Mouse (Mus musculus) gastrocnemius, postnatal 10 days (tissue): ENCODE data around the gene Pitpnm1. TPM values are rescaled to one million over a fixed set of nuclear protein-coding genes. Genes with fewer than 3 reads are reported as not detected.

Experiments used
- DNase-seq: peaks from one replicate; pipeline ENCODE4 v3.0.0; 2021; ENCODE audit warnings: mixed read lengths
- total RNA-seq, 2 experiments: library from RNA; stranded (reverse); gene quantifications; 2 replicates each; pipeline ENCODE4 v1.2.3; 2021

Gene Pitpnm1
- total RNA-seq, 2 experiments from 2014 or later: 4.2 to 5.5 TPM

- DNase-seq: no peak
Observed at GRCm38 (mm10) chr19:4155223-4156072, 55.6 kb downstream of the Pitpnm1 start.

- DNase-seq: no peak
Observed at GRCm38 (mm10) chr19:4156073-4156579, 56.3 kb downstream of the Pitpnm1 start.

DNA sequence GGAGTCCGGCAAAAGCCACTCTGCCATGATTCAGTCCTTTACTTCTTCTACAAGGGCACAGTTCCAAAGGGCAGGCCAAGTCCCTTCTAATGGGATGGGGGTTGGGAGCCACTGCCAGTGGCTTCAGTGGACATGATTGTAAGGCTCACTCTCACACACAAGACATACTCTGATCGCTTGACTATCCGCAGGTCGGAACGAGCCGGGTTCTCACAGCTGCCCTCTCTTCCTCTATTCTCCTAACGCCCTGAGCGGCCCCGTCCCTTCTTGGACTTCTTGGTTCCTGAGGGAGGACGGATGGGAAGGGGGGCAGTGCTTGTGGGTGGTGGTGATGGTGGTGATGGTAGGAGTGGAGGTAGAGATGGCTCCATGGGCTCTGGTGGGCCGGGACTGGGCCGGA, 57.0 kb downstream of the Pitpnm1 start:
- no peak for DNase-seq

DNA sequence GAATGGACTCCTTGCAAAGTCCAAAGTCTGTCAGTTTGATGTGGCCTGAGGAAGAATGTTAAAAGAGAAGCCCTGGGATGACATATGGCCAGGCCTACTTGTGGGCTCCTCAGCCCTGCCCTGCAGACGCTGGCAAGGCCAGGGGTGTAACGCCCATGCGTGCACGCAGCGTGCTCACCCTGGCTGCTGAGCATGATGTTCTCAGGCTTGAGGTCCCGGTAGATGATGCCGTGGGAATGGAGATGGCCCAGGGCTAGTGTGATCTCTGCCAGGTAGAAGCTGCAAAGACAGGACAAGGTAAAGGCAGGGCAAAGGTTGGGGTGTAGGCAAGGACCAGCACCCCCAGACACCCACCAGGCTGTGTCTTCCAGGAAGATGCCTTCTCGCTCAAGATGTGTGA, 59.3 kb downstream of the Pitpnm1 start:
- no peak for DNase-seq

GRCm38 (mm10) chr19:4162646-4163542, 63.1 kb downstream of the Pitpnm1 start, which contains the start of gene Rps6kb2:
Gene Rps6kb2, minus strand, starts transcription at chr19:4163354.
- peak; percentile 97 for DNase-seq

GRCm38 (mm10) chr19:4163543-4163887, 63.7 kb downstream of the Pitpnm1 start:
- DNase-seq: no peak

Other genes starting within 250 kb of the Pitpnm1 start
- gene Chka, start 248.2 kb upstream of the Pitpnm1 start, total RNA-seq: 1 to 10 TPM; 6.0 to 7.0 TPM
- 10 to 100 TPM; 13.6 to 31.1 TPM for gene Tcirg1, start 192.9 kb upstream of the Pitpnm1 start, total RNA-seq
- 100 to 1,000 TPM; 181 to 205 TPM for gene Ndufs8, start 187.2 kb upstream of the Pitpnm1 start, total RNA-seq
- gene Aldh3b1, start 170.2 kb upstream of the Pitpnm1 start, total RNA-seq: 1 to 10 TPM; 4.2 to 5.7 TPM
- gene Unc93b1, start 164.8 kb upstream of the Pitpnm1 start, total RNA-seq: 10 to 100 TPM; 19.6 to 20.1 TPM
- gene Aldh3b3, start 141.4 kb upstream of the Pitpnm1 start, total RNA-seq: not detected
- gene Aldh3b2, start 127.7 kb upstream of the Pitpnm1 start, total RNA-seq: 1 to 10 TPM in 1 of 2 experiments, under 1 TPM in 1; 0.63 to 1.0 TPM
- gene Acy3, start 113.4 kb upstream of the Pitpnm1 start, total RNA-seq: 1 to 10 TPM; 4.8 to 5.3 TPM
- gene Tbx10, start 107.2 kb upstream of the Pitpnm1 start, total RNA-seq: not detected
- 10 to 100 TPM; 18.3 to 20.2 TPM for gene Nudt8, start 99.4 kb upstream of the Pitpnm1 start, total RNA-seq
- gene Gm49405, start 99.4 kb upstream of the Pitpnm1 start, total RNA-seq: under 1 TPM; 0.23 to 0.47 TPM
- gene Doc2g, start 96.7 kb upstream of the Pitpnm1 start, total RNA-seq: 1 to 10 TPM in 1 of 2 experiments, under 1 TPM in 1; 0.66 to 1.2 TPM
- gene Ndufv1, start 87.2 kb upstream of the Pitpnm1 start, total RNA-seq: 100 to 1,000 TPM; 297 to 355 TPM
- 100 to 1,000 TPM; 220 to 231 TPM for gene Gstp1, start 62.0 kb upstream of the Pitpnm1 start, total RNA-seq
- gene Gstp2, start 54.0 kb upstream of the Pitpnm1 start, total RNA-seq: 10 to 100 TPM; 61.6 to 63.6 TPM
- under 1 TPM in 1 of 2 experiments, not detected in 1; 0.79 TPM for gene Gstp3, start 40.4 kb upstream of the Pitpnm1 start, total RNA-seq
- not detected for gene Cabp2, start 18.4 kb upstream of the Pitpnm1 start, total RNA-seq
- gene Cdk2ap2, start 2.8 kb upstream of the Pitpnm1 start, total RNA-seq: 10 to 100 TPM; 18.1 to 18.2 TPM
- 10 to 100 TPM; 46.5 to 47.1 TPM for gene Aip, start 25.9 kb downstream of the Pitpnm1 start, total RNA-seq
- gene Gpr152, start 39.8 kb downstream of the Pitpnm1 start, total RNA-seq: not detected
- not detected for gene Cabp4, start 44.0 kb downstream of the Pitpnm1 start, total RNA-seq
- 10 to 100 TPM; 41.1 to 48.6 TPM for gene Coro1b, start 48.6 kb downstream of the Pitpnm1 start, total RNA-seq
- 1 to 10 TPM in 1 of 2 experiments, under 1 TPM in 1; 0.49 to 2.0 TPM for gene Ptprcap, start 53.6 kb downstream of the Pitpnm1 start, total RNA-seq
- 10 to 100 TPM; 25.3 to 30.9 TPM for gene Rps6kb2, start 63.4 kb downstream of the Pitpnm1 start, total RNA-seq
- gene Carns1, start 75.5 kb downstream of the Pitpnm1 start, total RNA-seq: 10 to 100 TPM; 33.1 to 47.1 TPM
- gene Tbc1d10c, start 91.3 kb downstream of the Pitpnm1 start, total RNA-seq: 1 to 10 TPM; 3.2 to 3.8 TPM
- 100 to 1,000 TPM; 339 to 348 TPM for gene Ppp1ca, start 92.1 kb downstream of the Pitpnm1 start, total RNA-seq
- 1 to 10 TPM; 4.1 to 6.0 TPM for gene Rad9a, start 101.7 kb downstream of the Pitpnm1 start, total RNA-seq
- gene Clcf1, start 114.2 kb downstream of the Pitpnm1 start, total RNA-seq: 1 to 10 TPM in 1 of 2 experiments, under 1 TPM in 1; 0.47 to 2.2 TPM
- not detected for gene AC109138.7, start 114.4 kb downstream of the Pitpnm1 start, total RNA-seq
- 10 to 100 TPM; 26.1 to 31.9 TPM for gene Pold4, start 131.9 kb downstream of the Pitpnm1 start, total RNA-seq
- 1 to 10 TPM; 4.9 to 6.3 TPM for gene Ssh3, start 169.2 kb downstream of the Pitpnm1 start, total RNA-seq
- 1 to 10 TPM; 1.2 to 1.3 TPM for gene Ankrd13d, start 183.1 kb downstream of the Pitpnm1 start, total RNA-seq
- gene Grk2, start 206.2 kb downstream of the Pitpnm1 start, total RNA-seq: 10 to 100 TPM; 28.1 to 41.2 TPM